Mouse (Mus musculus) spleen, embryonic (tissue): ENCODE measurements around the gene Espl1.

Experiments
- CTCF ChIA-PET: fragments of 350-600 bp; sonication (Branson Sonifier 250); formaldehyde crosslinking; loops from one replicate; lab custom pipeline; 2022; lab: Charles Lee

Espl1 gene

GRCm38 (mm10) chr15:102295633-102296367 is at the start of gene Espl1:
Gene Espl1, plus strand, starts transcription at chr15:102296266.
- CTCF ChIA-PET, result no interaction called here

GRCm38 (mm10) chr15:102246866-102247251 is 49.2 kb upstream of the Espl1 start:
- CTCF ChIA-PET, result interaction anchor here (0.6 to 0.7 kb wide), 2 partner anchors 15 to 71 kb away, joined by 3 to 8 read pairs; no protein-coding TSS in a partner anchor

GRCm38 (mm10) chr15:102247252-102248130 is 48.6 kb upstream of the Espl1 start:
- CTCF ChIA-PET, result interaction anchor here (0.5 to 0.7 kb wide), 5 partner anchors 9 to 379 kb away, joined by 3 to 16 read pairs (median 4); no protein-coding TSS in a partner anchor

- CTCF ChIA-PET, result interaction anchor here (0.7 kb wide), 2 partner anchors 10 to 135 kb away, joined by 4 to 16 read pairs; no protein-coding TSS in a partner anchor
These were observed 47.8 kb upstream of the Espl1 start for GRCm38 (mm10) chr15:102248131-102248811.

GRCm38 (mm10) chr15:102248812-102249191 is 47.3 kb upstream of the Espl1 start:
- CTCF ChIA-PET, result no interaction called here

- CTCF ChIA-PET, result interaction anchor here (0.7 kb wide), 1 partner anchor 1831 kb away, joined by 3 read pairs; no protein-coding TSS in a partner anchor
These were observed 46.8 kb upstream of the Espl1 start for GRCm38 (mm10) chr15:102249251-102249691.

GRCm38 (mm10) chr15:102249967-102250366 is 46.1 kb upstream of the Espl1 start:
- CTCF ChIA-PET, result interaction anchor here (0.6 to 0.7 kb wide), 2 partner anchors 97 to 1832 kb away, joined by 3 read pairs; no protein-coding TSS in a partner anchor

GRCm38 (mm10) chr15:102250521-102250920 is 45.5 kb upstream of the Espl1 start:
- CTCF ChIA-PET, result interaction anchor here (0.6 kb wide), 1 partner anchor 97 kb away, joined by 3 read pairs; no protein-coding TSS in a partner anchor

- CTCF ChIA-PET, result no interaction called here
These were observed 40.4 kb upstream of the Espl1 start for GRCm38 (mm10) chr15:102255547-102256255.

GRCm38 (mm10) chr15:102256431-102257201 is 39.5 kb upstream of the Espl1 start:
- CTCF ChIA-PET, result no interaction called here

- CTCF ChIA-PET, result no interaction called here
These were observed 38.6 kb upstream of the Espl1 start, which contains the start of gene Rarg for GRCm38 (mm10) chr15:102257202-102258075. Gene Rarg, minus strand, starts transcription at chr15:102257517.

- CTCF ChIA-PET, result no interaction called here
These were observed 38.0 kb upstream of the Espl1 start for GRCm38 (mm10) chr15:102258076-102258470.

GRCm38 (mm10) chr15:102258581-102259253 is 37.3 kb upstream of the Espl1 start:
- CTCF ChIA-PET, result no interaction called here

- CTCF ChIA-PET, result interaction anchor here (0.5 to 0.7 kb wide), 2 partner anchors 16 to 137 kb away, joined by 3 read pairs; no protein-coding TSS in a partner anchor
These were observed 33.5 kb upstream of the Espl1 start for GRCm38 (mm10) chr15:102262582-102262981.

GRCm38 (mm10) chr15:102263037-102263436 is 33.0 kb upstream of the Espl1 start:
- CTCF ChIA-PET, result interaction anchor here (0.5 kb wide), 1 partner anchor 137 kb away, joined by 3 read pairs; no protein-coding TSS in a partner anchor

GRCm38 (mm10) chr15:102265548-102265947 is 30.5 kb upstream of the Espl1 start:
- CTCF ChIA-PET, result no interaction called here

GRCm38 (mm10) chr15:102270274-102270960 is 25.6 kb upstream of the Espl1 start, which contains the start of gene Gm9918:
Gene Gm9918, plus strand, starts transcription at chr15:102270563.
- CTCF ChIA-PET, result interaction anchor here (0.6 kb wide), 1 partner anchor 343 kb away, joined by 3 read pairs; no protein-coding TSS in a partner anchor
